Mouse (Mus musculus): ENCODE data around the gene Ctsl. TPM values are rescaled to one million over a fixed set of nuclear protein-coding genes. Genes with fewer than 3 reads are reported as not detected.

Ctsl gene
- polyA plus RNA-seq, 1 experiment from 2014 or later: 998 TPM

- H3K4me3 ChIP-seq (ENCODE audit: inconsistent target): no peak overlapping the region
- peaks cover 41% of the 10 kb centered on the region for H3K36me3 ChIP-seq (ENCODE audit: inconsistent target)
- peaks cover 2% of the 10 kb centered on the region; the same call in 1 of the 2 replicates for H3K79me2 ChIP-seq (ENCODE audit: inconsistent target)
- no peak overlapping the region for H3K27ac ChIP-seq
- WGBS (ENCODE audit: missing documents): 87% methylated on average over 3 of the region's 3 CpGs
These were observed 9.7 kb downstream of the Ctsl start for GRCm38 (mm10) chr13:64361020-64361419.

GRCm38 (mm10) chr13:64359702-64360101 is 11.0 kb downstream of the Ctsl start:
- 97% methylated on average over 3 of the region's 3 CpGs for WGBS (ENCODE audit: missing documents)
- Histone ChIP-seq H3K27ac (no peak overlapping the region), H3K4me3 (ENCODE audit: inconsistent target) (no peak overlapping the region), H3K79me2 (ENCODE audit: inconsistent target) (no peaks in the 10 kb centered on the region), H3K36me3 (ENCODE audit: inconsistent target) (peaks cover 28% of the 10 kb centered on the region)

GRCm38 (mm10) chr13:64358476-64358875 is 12.2 kb downstream of the Ctsl start:
- WGBS (ENCODE audit: missing documents): 100% methylated on average over 1 of the region's 1 CpGs
- H3K36me3 ChIP-seq (ENCODE audit: inconsistent target): peaks cover 16% of the 10 kb centered on the region
- H3K27ac ChIP-seq: no peak overlapping the region
- no peaks in the 10 kb centered on the region for H3K79me2 ChIP-seq (ENCODE audit: inconsistent target)
- no peak overlapping the region for H3K4me3 ChIP-seq (ENCODE audit: inconsistent target)

- Histone ChIP-seq H3K27ac (no peak overlapping the region), H3K36me3 (ENCODE audit: inconsistent target) (peaks cover 5% of the 10 kb centered on the region; the same call in 1 of the 2 replicates), H3K4me3 (ENCODE audit: inconsistent target) (no peak overlapping the region), H3K79me2 (ENCODE audit: inconsistent target) (no peaks in the 10 kb centered on the region)
- WGBS (ENCODE audit: missing documents): 85% methylated on average over 5 of the region's 5 CpGs
These were observed 13.3 kb downstream of the Ctsl start for GRCm38 (mm10) chr13:64357389-64357788.

GRCm38 (mm10) chr13:64349474-64349873 is 21.2 kb downstream of the Ctsl start:
- no peaks in the 10 kb centered on the region for H3K36me3 ChIP-seq (ENCODE audit: inconsistent target)
- H3K79me2 ChIP-seq (ENCODE audit: inconsistent target): no peaks in the 10 kb centered on the region
- WGBS (ENCODE audit: missing documents): 85% methylated on average over 1 of the region's 2 CpGs
- H3K27ac ChIP-seq: no peak overlapping the region
- H3K4me3 ChIP-seq (ENCODE audit: inconsistent target): no peak overlapping the region

- Histone ChIP-seq H3K4me3 (ENCODE audit: inconsistent target) (peak overlapping the region; percentile 34), H3K79me2 (ENCODE audit: inconsistent target) (no peaks in the 10 kb centered on the region), H3K36me3 (ENCODE audit: inconsistent target) (no peaks in the 10 kb centered on the region), H3K27ac (no peak overlapping the region)
- 14% methylated on average over 8 of the region's 9 CpGs for WGBS (ENCODE audit: missing documents)
These were observed 26.6 kb downstream of the Ctsl start for GRCm38 (mm10) chr13:64344082-64344501.

- Histone ChIP-seq H3K4me3 (ENCODE audit: inconsistent target) (peak overlapping the region; percentile 34), H3K27ac (no peak overlapping the region), H3K36me3 (ENCODE audit: inconsistent target) (no peaks in the 10 kb centered on the region), H3K79me2 (ENCODE audit: inconsistent target) (no peaks in the 10 kb centered on the region)
- WGBS (ENCODE audit: missing documents): 39% methylated on average over 10 of the region's 10 CpGs
These were observed 27.1 kb downstream of the Ctsl start for GRCm38 (mm10) chr13:64343598-64343997.

GRCm38 (mm10) chr13:64335546-64336132 is 35.1 kb downstream of the Ctsl start:
- whole genome bisulfite sequencing (ENCODE audit: missing documents): 57% methylated on average over 4 of the region's 4 CpGs
- Histone ChIP-seq H3K36me3 (ENCODE audit: inconsistent target) (no peaks in the 10 kb centered on the region), H3K4me3 (ENCODE audit: inconsistent target) (no peak overlapping the region), H3K27ac (no peak overlapping the region), H3K79me2 (ENCODE audit: inconsistent target) (no peaks in the 10 kb centered on the region)

GRCm38 (mm10) chr13:64333102-64333501 is 37.6 kb downstream of the Ctsl start:
- Histone ChIP-seq H3K36me3 (ENCODE audit: inconsistent target) (no peaks in the 10 kb centered on the region), H3K4me3 (ENCODE audit: inconsistent target) (no peak overlapping the region), H3K79me2 (ENCODE audit: inconsistent target) (no peaks in the 10 kb centered on the region), H3K27ac (no peak overlapping the region)
- 93% methylated on average over 3 of the region's 3 CpGs for WGBS (ENCODE audit: missing documents)

GRCm38 (mm10) chr13:64332321-64332720 is 38.4 kb downstream of the Ctsl start:
- Histone ChIP-seq H3K4me3 (ENCODE audit: inconsistent target) (no peak overlapping the region), H3K27ac (no peak overlapping the region), H3K36me3 (ENCODE audit: inconsistent target) (no peaks in the 10 kb centered on the region), H3K79me2 (ENCODE audit: inconsistent target) (no peaks in the 10 kb centered on the region)
- 78% methylated on average over 6 of the region's 6 CpGs for WGBS (ENCODE audit: missing documents)

GRCm38 (mm10) chr13:64322561-64323281 is 48.0 kb downstream of the Ctsl start:
- Histone ChIP-seq H3K79me2 (ENCODE audit: inconsistent target) (no peaks in the 10 kb centered on the region), H3K4me3 (ENCODE audit: inconsistent target) (no peak overlapping the region), H3K36me3 (ENCODE audit: inconsistent target) (no peaks in the 10 kb centered on the region), H3K27ac (no peak overlapping the region)
- WGBS (ENCODE audit: missing documents): 92% methylated on average over 8 of the region's 8 CpGs

- Histone ChIP-seq H3K4me3 (ENCODE audit: inconsistent target) (no peak overlapping the region), H3K79me2 (ENCODE audit: inconsistent target) (no peaks in the 10 kb centered on the region), H3K36me3 (ENCODE audit: inconsistent target) (no peaks in the 10 kb centered on the region), H3K27ac (no peak overlapping the region)
- WGBS (ENCODE audit: missing documents): 77% methylated on average over 8 of the region's 8 CpGs
These were observed 50.4 kb downstream of the Ctsl start for GRCm38 (mm10) chr13:64320334-64320733.

- no peaks in the 10 kb centered on the region for H3K36me3 ChIP-seq (ENCODE audit: inconsistent target)
- no peak overlapping the region for H3K27ac ChIP-seq
- no peak overlapping the region for H3K4me3 ChIP-seq (ENCODE audit: inconsistent target)
- H3K79me2 ChIP-seq (ENCODE audit: inconsistent target): no peaks in the 10 kb centered on the region
These were observed 50.9 kb downstream of the Ctsl start for GRCm38 (mm10) chr13:64319782-64320181.

- Histone ChIP-seq H3K4me3 (ENCODE audit: inconsistent target) (no peak overlapping the region), H3K27ac (no peak overlapping the region), H3K36me3 (ENCODE audit: inconsistent target) (no peaks in the 10 kb centered on the region), H3K79me2 (ENCODE audit: inconsistent target) (no peaks in the 10 kb centered on the region)
- 66% methylated on average over 2 of the region's 2 CpGs for WGBS (ENCODE audit: missing documents)
These were observed 52.3 kb downstream of the Ctsl start for GRCm38 (mm10) chr13:64318355-64318754.

- H3K36me3 ChIP-seq (ENCODE audit: inconsistent target): no peaks in the 10 kb centered on the region
- H3K4me3 ChIP-seq (ENCODE audit: inconsistent target): no peak overlapping the region
- WGBS (ENCODE audit: missing documents): 2% methylated on average over 3 of the region's 3 CpGs
- H3K79me2 ChIP-seq (ENCODE audit: inconsistent target): peaks cover 14% of the 10 kb centered on the region; the same call in 1 of the 2 replicates
- H3K27ac ChIP-seq: no peak overlapping the region
These were observed 55.1 kb downstream of the Ctsl start for GRCm38 (mm10) chr13:64315483-64316050.
